Mouse (Mus musculus) mature B cell (primary cell): ENCODE results near the gene P2rx2.

ENCODE experiments used
- in situ Hi-C: fragments of 300-500 bp; cut with MboI; formaldehyde crosslinking; loops from 2 replicates; pipeline ENCODE4 v1.14.3; 2019

P2rx2 gene

GRCm38 (mm10) chr5:110338792-110339191, 4.2 kb downstream of the P2rx2 start:
- in situ Hi-C loops: no loop called here

- in situ Hi-C loops: no loop called here
These were observed 12.5 kb downstream of the P2rx2 start for GRCm38 (mm10) chr5:110330508-110330907.

GRCm38 (mm10) chr5:110313127-110313526, 29.9 kb downstream of the P2rx2 start:
- in situ Hi-C loops: no loop called here

GRCm38 (mm10) chr5:110308861-110309260, 34.2 kb downstream of the P2rx2 start:
- in situ Hi-C loops: no loop called here

GRCm38 (mm10) chr5:110300591-110300990, 42.4 kb downstream of the P2rx2 start:
- in situ Hi-C loops: no loop called here

GRCm38 (mm10) chr5:110296637-110297036, 46.4 kb downstream of the P2rx2 start:
- in situ Hi-C loops: no loop called here

GRCm38 (mm10) chr5:110291649-110292048, 51.4 kb downstream of the P2rx2 start:
- in situ Hi-C loops: no loop called here
